Mouse (Mus musculus) gastrocnemius, postnatal 14 days (tissue): Measurements from ENCODE around the gene Mef2c. TPM values are rescaled to one million over a fixed set of nuclear protein-coding genes. Genes with fewer than 3 reads are reported as not detected.
A peak's percentile ranks its signal among the peaks of the same experiment; 100 is the strongest.

ENCODE experiments used
- DNase-seq: peaks from one replicate; pipeline ENCODE4 v3.0.0; 2021; ENCODE audit warnings: mixed read lengths
- intact Hi-C: fragments of 180-260 bp; cut with DNase I; formaldehyde crosslinking; loops from one replicate; pipeline ENCODE4 v1.15.1; 2025; ENCODE audit warnings: low total_unique reads
- total RNA-seq, 2 experiments: library from RNA; stranded (reverse); gene quantifications; 2 replicates each; pipeline ENCODE4 v1.2.3; 2021

Gene Mef2c
- total RNA-seq, 2 experiments from 2014 or later = 258 to 347 TPM

DNA sequence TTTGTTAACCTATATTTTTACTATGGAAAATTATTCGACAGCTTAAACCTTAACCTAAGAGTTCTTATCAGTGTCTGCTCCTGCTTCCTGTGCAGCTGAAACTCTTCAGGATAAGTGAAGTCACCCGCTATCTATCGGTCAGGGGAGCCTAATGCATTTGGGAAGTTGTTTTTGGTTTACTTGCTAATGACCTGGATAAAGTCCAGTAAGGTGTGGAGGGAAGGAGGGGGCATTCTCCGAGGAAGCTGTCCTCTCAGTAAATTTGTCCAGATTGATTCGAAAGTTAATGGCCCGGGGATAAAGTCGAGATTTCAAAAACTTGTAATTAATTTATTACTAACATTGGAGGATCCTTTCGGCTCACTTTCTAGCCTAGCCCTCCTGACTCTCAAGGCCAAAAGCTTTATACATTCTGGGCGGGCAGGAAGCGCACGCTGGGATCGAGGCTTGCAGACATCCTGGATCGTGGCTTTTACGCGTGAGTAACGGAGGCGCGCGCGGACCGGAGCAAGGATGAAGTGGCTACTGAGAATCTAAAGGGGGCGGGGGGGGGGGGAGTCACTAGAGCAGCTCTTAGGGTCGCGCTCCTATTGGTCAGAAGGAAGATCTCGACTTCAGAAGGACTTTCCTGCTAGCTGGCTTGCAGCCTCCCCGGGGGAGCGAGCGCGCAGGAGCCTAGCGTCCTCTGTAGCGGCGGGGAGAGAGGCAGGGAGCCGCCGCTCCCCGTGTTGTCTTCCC is 19.6 kb downstream of the Mef2c start:
- DNase-seq = peak; percentile 71
- intact Hi-C loops = no loop called here

DNA sequence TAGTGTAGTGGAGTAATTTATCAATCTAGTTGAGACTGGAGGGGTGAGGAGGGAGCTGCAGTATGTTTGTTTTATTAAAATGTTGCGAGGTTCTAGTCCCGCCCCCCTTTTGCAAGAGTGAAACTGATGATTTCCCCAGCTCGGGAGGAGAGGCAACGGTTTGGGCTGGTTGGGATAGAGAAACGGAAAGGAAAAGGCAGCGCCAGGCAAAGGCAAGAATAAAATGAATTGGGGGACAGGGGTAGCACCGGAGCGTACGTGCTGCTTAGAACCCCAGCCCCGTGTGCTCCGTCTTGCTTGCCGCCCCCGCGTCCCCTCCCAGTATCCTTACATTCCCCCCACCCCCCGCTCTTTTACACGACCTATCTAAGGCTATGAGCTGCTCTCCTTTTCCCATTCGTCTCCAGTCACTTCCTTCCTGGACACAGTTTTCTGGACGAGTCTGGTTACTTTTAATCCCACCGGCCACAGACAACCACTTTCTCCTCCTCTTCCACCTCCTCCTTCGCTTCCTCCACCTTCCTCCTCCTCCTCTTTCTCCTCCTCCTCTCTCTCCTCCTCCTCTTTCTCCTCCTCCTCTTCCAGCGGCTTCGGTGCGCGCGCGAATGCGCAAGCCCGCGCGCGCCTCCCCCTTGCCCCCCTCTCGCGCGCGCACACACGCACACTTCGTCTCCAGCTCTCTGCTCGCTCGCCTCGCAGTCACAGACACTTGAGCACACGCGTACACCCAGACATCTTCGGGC is 20.5 kb downstream of the Mef2c start:
- peak; percentile 79 for DNase-seq
- intact Hi-C loops = no loop called here

- intact Hi-C loops = no loop called here
- no peak for DNase-seq
Observed at GRCm38 (mm10) chr13:83524902-83525715, 21.3 kb downstream of the Mef2c start.

GRCm38 (mm10) chr13:83525716-83526005 is 21.8 kb downstream of the Mef2c start:
- no peak for DNase-seq
- intact Hi-C loops = no loop called here

- intact Hi-C loops = no loop called here
Observed at GRCm38 (mm10) chr13:83526066-83526465, 22.2 kb downstream of the Mef2c start.

GRCm38 (mm10) chr13:83527921-83528320 is 24.1 kb downstream of the Mef2c start:
- no peak for DNase-seq
- intact Hi-C loops = no loop called here

More at GRCm38 (mm10) chr13:83526066-83526465, 22.2 kb downstream of the Mef2c start:
- no peak for DNase-seq

- no peak for DNase-seq
- intact Hi-C loops = no loop called here
Observed at GRCm38 (mm10) chr13:83529729-83530314, 26.0 kb downstream of the Mef2c start.

GRCm38 (mm10) chr13:83530889-83531288 is 27.1 kb downstream of the Mef2c start:
- intact Hi-C loops = no loop called here
- DNase-seq = no peak

DNA sequence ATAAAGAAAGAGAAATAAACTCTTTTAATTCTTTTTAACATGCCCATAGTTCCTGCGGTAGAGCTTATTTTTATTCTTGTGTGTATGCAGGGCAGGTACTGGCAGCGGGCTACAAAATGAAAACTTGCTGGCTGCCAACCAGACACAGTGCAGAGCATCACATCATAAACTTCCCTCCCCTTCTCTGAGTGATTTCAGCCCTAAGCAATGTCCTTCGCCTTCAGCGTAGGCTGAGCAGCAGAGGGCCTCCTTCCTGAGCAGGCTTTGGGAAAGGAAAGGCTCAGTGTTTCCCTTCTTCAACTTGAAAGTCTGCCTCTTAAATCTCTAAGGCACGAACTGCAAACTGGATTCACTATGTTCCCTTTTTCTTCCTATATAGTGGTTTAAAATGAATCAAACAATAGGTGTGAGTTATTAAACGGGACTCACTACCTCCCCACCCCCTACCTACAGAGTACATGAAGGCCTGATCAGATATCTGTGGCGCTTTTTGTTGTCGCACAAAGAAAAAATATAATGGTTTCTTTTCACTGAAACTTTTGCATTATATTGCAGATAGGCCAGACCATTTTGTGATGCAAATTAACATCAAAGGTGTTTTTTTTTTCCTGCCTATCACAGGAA is 28.2 kb downstream of the Mef2c start:
- intact Hi-C loops = no loop called here
- DNase-seq = peak; percentile 21

DNA sequence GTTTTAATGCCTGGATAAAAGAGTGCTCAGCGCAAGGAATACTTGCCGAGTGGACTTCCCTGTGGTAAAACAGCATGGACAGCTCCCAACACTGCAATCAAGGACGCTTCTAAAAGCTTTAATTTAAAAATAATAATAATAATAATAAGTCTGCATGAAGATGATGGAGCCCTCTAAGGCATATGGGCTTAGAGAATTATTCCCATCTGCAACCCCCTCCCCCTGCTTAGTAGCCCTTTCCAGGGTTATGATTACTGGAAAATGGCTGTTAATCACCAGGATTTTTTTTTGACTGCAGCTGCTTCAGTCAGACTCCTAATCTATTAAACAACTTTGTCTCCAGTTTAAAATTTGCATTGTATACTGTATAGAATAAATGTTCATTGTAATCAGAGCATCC is 32.5 kb downstream of the Mef2c start:
- intact Hi-C loops = no loop called here
- DNase-seq = no peak

DNA sequence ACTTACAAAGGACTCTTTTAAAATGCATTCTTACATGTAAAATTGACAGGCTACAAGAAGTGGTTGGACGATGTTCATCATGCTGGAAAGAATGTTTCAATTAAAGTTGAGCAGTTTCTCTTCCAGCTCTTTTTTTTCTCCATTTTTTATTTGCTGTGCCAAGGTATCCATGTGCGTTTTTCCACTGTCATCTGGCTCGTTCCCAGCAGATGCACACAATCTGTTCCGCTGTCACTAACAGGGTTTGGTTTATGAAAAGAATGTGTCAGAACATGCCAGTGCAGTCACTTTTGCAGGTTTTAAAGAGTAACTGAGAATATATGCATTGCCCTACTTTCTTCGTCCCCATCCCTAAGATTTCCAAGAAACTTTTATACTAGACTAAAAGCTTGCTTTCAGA is 33.3 kb downstream of the Mef2c start:
- intact Hi-C loops = no loop called here
- DNase-seq = no peak

DNA sequence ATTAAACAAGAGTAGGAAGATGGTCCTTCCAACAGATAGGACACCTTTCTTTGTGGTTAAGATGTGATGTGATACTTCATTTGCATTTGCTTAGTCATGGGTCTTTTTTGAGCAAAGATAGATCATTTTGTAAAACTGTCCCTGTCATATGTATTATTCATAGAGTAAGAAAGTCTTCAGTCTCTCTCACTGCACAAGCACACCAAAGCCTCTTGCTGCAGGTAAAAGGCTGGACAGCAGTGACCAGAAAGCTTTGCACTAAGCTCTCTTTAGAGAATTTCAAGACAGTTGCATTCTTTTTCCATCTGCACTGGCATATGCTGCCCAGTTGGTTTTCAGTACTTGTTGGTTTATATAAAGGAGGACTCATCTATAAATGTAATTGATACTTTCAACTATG is 36.1 kb downstream of the Mef2c start:
- no peak for DNase-seq
- intact Hi-C loops = no loop called here

DNA sequence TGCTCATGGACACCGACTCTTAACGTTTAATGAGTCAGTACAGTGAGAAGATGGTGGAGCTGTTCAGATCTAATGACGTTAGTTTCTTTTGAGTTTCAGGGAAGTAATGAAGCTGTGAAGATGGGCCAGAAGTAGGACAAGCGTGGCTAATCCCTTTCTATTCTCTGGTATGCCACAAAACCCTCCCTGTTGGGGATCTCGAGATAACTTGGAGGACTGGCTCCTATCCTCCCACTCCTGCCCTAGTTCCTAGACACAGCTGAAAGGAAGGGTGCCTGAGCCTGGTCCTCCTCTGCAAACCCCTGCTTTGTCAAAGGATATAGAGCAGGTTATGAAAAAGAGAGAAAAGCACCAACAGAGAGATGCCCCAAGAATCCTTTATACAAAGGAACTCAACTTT is 38.8 kb downstream of the Mef2c start:
- no peak for DNase-seq
- intact Hi-C loops = no loop called here

- no peak for DNase-seq
- intact Hi-C loops = no loop called here
Observed at GRCm38 (mm10) chr13:83544707-83545106, 40.9 kb downstream of the Mef2c start.

GRCm38 (mm10) chr13:83546876-83547275 is 43.0 kb downstream of the Mef2c start:
- intact Hi-C loops = no loop called here
- no peak for DNase-seq

GRCm38 (mm10) chr13:83551259-83551658 is 47.4 kb downstream of the Mef2c start:
- intact Hi-C loops = no loop called here
- no peak for DNase-seq

DNA sequence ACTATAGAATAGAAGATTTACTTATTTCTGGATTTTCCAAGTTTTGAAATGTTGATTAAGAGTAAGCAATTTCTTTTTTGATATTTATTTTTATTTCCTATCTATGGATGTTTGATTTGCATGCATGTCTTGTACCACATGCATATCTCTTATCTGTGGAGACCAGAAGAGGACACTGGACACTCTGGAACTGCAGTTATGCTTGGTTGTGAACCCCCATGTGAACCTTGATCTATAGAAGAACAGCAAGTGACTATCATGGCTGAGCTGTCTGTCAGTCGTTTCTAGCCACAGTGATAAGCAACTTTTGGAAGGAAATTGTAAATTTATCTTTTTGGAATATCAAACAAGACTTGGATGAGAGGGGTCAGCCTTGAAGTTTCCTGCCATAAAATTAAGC is 48.2 kb downstream of the Mef2c start:
- DNase-seq = no peak
- intact Hi-C loops = no loop called here

DNA sequence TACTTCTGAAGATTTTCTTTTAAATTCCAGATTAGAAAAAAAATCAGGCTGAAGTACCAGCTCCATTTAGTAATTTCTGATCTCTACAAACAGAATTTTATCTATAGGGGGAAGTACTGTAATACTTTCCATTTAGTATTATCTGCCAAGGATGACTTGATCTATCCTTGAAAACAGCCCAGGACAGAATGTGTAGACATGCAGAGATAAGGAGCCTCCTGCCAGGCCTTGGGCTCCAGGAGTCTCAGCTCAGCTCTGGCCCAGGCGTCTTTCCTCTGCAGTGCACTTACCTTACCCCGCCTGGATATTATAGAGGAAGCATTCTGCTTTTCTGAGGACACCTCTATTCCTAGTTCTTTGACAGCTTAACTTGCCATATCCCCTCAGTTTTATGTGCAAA is 59.4 kb downstream of the Mef2c start:
- intact Hi-C loops = no loop called here
- DNase-seq = no peak

DNA sequence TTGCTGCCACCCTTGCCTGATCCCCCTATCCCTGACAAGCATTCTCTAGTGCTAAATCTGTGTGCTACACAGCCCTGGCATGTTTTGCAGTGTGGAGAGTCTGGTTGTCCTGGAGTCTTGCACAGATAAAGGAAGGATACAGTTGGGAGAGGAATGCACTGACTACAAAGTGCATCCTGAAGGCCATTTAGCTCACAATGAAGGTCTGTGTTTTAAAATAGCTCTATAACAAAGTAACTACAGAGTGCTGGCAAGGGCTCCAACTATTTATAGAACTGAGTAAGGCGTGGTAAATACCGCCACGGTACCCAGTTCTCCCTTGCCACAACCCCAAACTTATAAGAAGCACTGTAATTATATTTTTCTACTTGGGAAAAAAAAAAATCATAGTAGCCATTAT is 61.9 kb downstream of the Mef2c start:
- DNase-seq = no peak
- intact Hi-C loops = no loop called here

- intact Hi-C loops = no loop called here
- no peak for DNase-seq
Observed at GRCm38 (mm10) chr13:83566180-83566579, 62.3 kb downstream of the Mef2c start.
